Mouse (Mus musculus): ENCODE measurements around the gene Tomm5. TPM values are rescaled to one million over a fixed set of nuclear protein-coding genes. Genes with fewer than 3 reads are reported as not detected.
"Not testable (repeated sequence)": the region's sequence is repeated elsewhere in the genome, so short reads cannot be mapped to it uniquely, and the experiment has no call there.

Tomm5 gene
- polyA plus RNA-seq, 1 experiment from 2014 or later: 168 TPM

GRCm38 (mm10) chr4:45081041-45081440 is 26.9 kb downstream of the Tomm5 start:
- H3K4me1 ChIP-seq (ENCODE audit: control insufficient read depth, insufficient read depth, low read length); H3K27me3 ChIP-seq (ENCODE audit: control insufficient read depth, insufficient read depth, low read length); DNase-seq (ENCODE audit: low spot score); H3K9ac ChIP-seq (ENCODE audit: low read length); H3K9me3 ChIP-seq (ENCODE audit: control insufficient read depth, low read length); H3K27ac ChIP-seq (ENCODE audit: low read depth, low read length); H3K4me2 ChIP-seq (ENCODE audit: low read depth); ATAC-seq (ENCODE audit: insufficient read depth, low FRiP score, low TSS enrichment); H3K4me3 ChIP-seq (ENCODE audit: low read depth, low read length); H3K36me3 ChIP-seq (ENCODE audit: control insufficient read depth, insufficient read depth, low read length): not testable (repeated sequence)
- 91% methylated on average over 4 of the region's 4 CpGs for WGBS

GRCm38 (mm10) chr4:45073544-45073943 is 34.4 kb downstream of the Tomm5 start:
- no peak for ATAC-seq (ENCODE audit: insufficient read depth, low FRiP score, low TSS enrichment)
- Histone ChIP-seq H3K4me1 (ENCODE audit: control insufficient read depth, insufficient read depth, low read length) (no peaks in the 10 kb centered on the region), H3K27me3 (ENCODE audit: control insufficient read depth, insufficient read depth, low read length) (no peaks in the 10 kb centered on the region), H3K9me3 (ENCODE audit: control insufficient read depth, low read length) (no peaks in the 10 kb centered on the region), H3K27ac (ENCODE audit: low read depth, low read length) (no peak overlapping the region), H3K4me3 (ENCODE audit: low read depth, low read length) (no peak overlapping the region), H3K4me2 (ENCODE audit: low read depth) (no peak overlapping the region), H3K9ac (ENCODE audit: low read length) (no peak overlapping the region), H3K36me3 (ENCODE audit: control insufficient read depth, insufficient read depth, low read length) (no peaks in the 10 kb centered on the region)
- WGBS: 83% methylated on average over 6 of the region's 6 CpGs
- no peak for DNase-seq (ENCODE audit: low spot score)

GRCm38 (mm10) chr4:45072261-45072973 is 35.5 kb downstream of the Tomm5 start:
- 75% methylated on average over 15 of the region's 15 CpGs for WGBS

GRCm38 (mm10) chr4:45067742-45068141 is 40.2 kb downstream of the Tomm5 start:
- Histone ChIP-seq H3K4me2 (ENCODE audit: low read depth) (no peak overlapping the region), H3K4me1 (ENCODE audit: control insufficient read depth, insufficient read depth, low read length) (no peaks in the 10 kb centered on the region), H3K9ac (ENCODE audit: low read length) (no peak overlapping the region), H3K9me3 (ENCODE audit: control insufficient read depth, low read length) (no peaks in the 10 kb centered on the region), H3K4me3 (ENCODE audit: low read depth, low read length) (no peak overlapping the region), H3K36me3 (ENCODE audit: control insufficient read depth, insufficient read depth, low read length) (no peaks in the 10 kb centered on the region), H3K27me3 (ENCODE audit: control insufficient read depth, insufficient read depth, low read length) (no peaks in the 10 kb centered on the region), H3K27ac (ENCODE audit: low read depth, low read length) (no peak overlapping the region)
- DNase-seq (ENCODE audit: low spot score) (no peak), ATAC-seq (ENCODE audit: insufficient read depth, low FRiP score, low TSS enrichment) (no peak)
- 79% methylated on average over 4 of the region's 4 CpGs for WGBS

More at GRCm38 (mm10) chr4:45072261-45072973, 35.5 kb downstream of the Tomm5 start:
- Histone ChIP-seq H3K9ac (ENCODE audit: low read length) (no peak overlapping the region), H3K36me3 (ENCODE audit: control insufficient read depth, insufficient read depth, low read length) (no peaks in the 10 kb centered on the region), H3K27ac (ENCODE audit: low read depth, low read length) (no peak overlapping the region), H3K4me2 (ENCODE audit: low read depth) (no peak overlapping the region), H3K4me3 (ENCODE audit: low read depth, low read length) (no peak overlapping the region), H3K9me3 (ENCODE audit: control insufficient read depth, low read length) (no peaks in the 10 kb centered on the region), H3K27me3 (ENCODE audit: control insufficient read depth, insufficient read depth, low read length) (no peaks in the 10 kb centered on the region), H3K4me1 (ENCODE audit: control insufficient read depth, insufficient read depth, low read length) (no peaks in the 10 kb centered on the region)
- DNase-seq (ENCODE audit: low spot score): no peak
- ATAC-seq (ENCODE audit: insufficient read depth, low FRiP score, low TSS enrichment): no peak

GRCm38 (mm10) chr4:45066036-45066730 is 41.7 kb downstream of the Tomm5 start:
- Histone ChIP-seq H3K4me1 (ENCODE audit: control insufficient read depth, insufficient read depth, low read length) (no peaks in the 10 kb centered on the region), H3K27me3 (ENCODE audit: control insufficient read depth, insufficient read depth, low read length) (no peaks in the 10 kb centered on the region), H3K4me2 (ENCODE audit: low read depth) (no peak overlapping the region), H3K9ac (ENCODE audit: low read length) (no peak overlapping the region), H3K27ac (ENCODE audit: low read depth, low read length) (no peak overlapping the region), H3K4me3 (ENCODE audit: low read depth, low read length) (no peak overlapping the region), H3K9me3 (ENCODE audit: control insufficient read depth, low read length) (no peaks in the 10 kb centered on the region), H3K36me3 (ENCODE audit: control insufficient read depth, insufficient read depth, low read length) (peaks cover 4% of the 10 kb centered on the region)
- ATAC-seq (ENCODE audit: insufficient read depth, low FRiP score, low TSS enrichment) (no peak), DNase-seq (ENCODE audit: low spot score) (no peak)
- 53% methylated on average over 2 of the region's 2 CpGs for WGBS

GRCm38 (mm10) chr4:45064577-45064976 is 43.3 kb downstream of the Tomm5 start:
- Histone ChIP-seq H3K27ac (ENCODE audit: low read depth, low read length) (no peak overlapping the region), H3K4me2 (ENCODE audit: low read depth) (no peak overlapping the region), H3K9me3 (ENCODE audit: control insufficient read depth, low read length) (no peaks in the 10 kb centered on the region), H3K9ac (ENCODE audit: low read length) (no peak overlapping the region), H3K27me3 (ENCODE audit: control insufficient read depth, insufficient read depth, low read length) (no peaks in the 10 kb centered on the region), H3K36me3 (ENCODE audit: control insufficient read depth, insufficient read depth, low read length) (peaks cover 4% of the 10 kb centered on the region), H3K4me3 (ENCODE audit: low read depth, low read length) (no peak overlapping the region), H3K4me1 (ENCODE audit: control insufficient read depth, insufficient read depth, low read length) (no peaks in the 10 kb centered on the region)
- WGBS: 69% methylated on average over 2 of the region's 2 CpGs
- ATAC-seq (ENCODE audit: insufficient read depth, low FRiP score, low TSS enrichment) (no peak), DNase-seq (ENCODE audit: low spot score) (no peak)

- H3K27ac ChIP-seq (ENCODE audit: low read depth, low read length); H3K27me3 ChIP-seq (ENCODE audit: control insufficient read depth, insufficient read depth, low read length); H3K4me2 ChIP-seq (ENCODE audit: low read depth); DNase-seq (ENCODE audit: low spot score); H3K9ac ChIP-seq (ENCODE audit: low read length); H3K36me3 ChIP-seq (ENCODE audit: control insufficient read depth, insufficient read depth, low read length); H3K4me3 ChIP-seq (ENCODE audit: low read depth, low read length); ATAC-seq (ENCODE audit: insufficient read depth, low FRiP score, low TSS enrichment); H3K9me3 ChIP-seq (ENCODE audit: control insufficient read depth, low read length); H3K4me1 ChIP-seq (ENCODE audit: control insufficient read depth, insufficient read depth, low read length): not testable (repeated sequence)
- WGBS: 97% methylated on average over 1 of the region's 1 CpGs
Measured at GRCm38 (mm10) chr4:45063836-45064235, 44.1 kb downstream of the Tomm5 start.

GRCm38 (mm10) chr4:45055451-45055850 is 52.5 kb downstream of the Tomm5 start:
- Histone ChIP-seq H3K4me3 (ENCODE audit: low read depth, low read length) (no peak overlapping the region), H3K4me1 (ENCODE audit: control insufficient read depth, insufficient read depth, low read length) (no peaks in the 10 kb centered on the region), H3K9me3 (ENCODE audit: control insufficient read depth, low read length) (no peaks in the 10 kb centered on the region), H3K9ac (ENCODE audit: low read length) (no peak overlapping the region), H3K27ac (ENCODE audit: low read depth, low read length) (no peak overlapping the region), H3K36me3 (ENCODE audit: control insufficient read depth, insufficient read depth, low read length) (peaks cover 4% of the 10 kb centered on the region), H3K27me3 (ENCODE audit: control insufficient read depth, insufficient read depth, low read length) (no peaks in the 10 kb centered on the region), H3K4me2 (ENCODE audit: low read depth) (no peak overlapping the region)
- no peak for DNase-seq (ENCODE audit: low spot score)
- ATAC-seq (ENCODE audit: insufficient read depth, low FRiP score, low TSS enrichment): no peak
- 87% methylated on average over 8 of the region's 8 CpGs for WGBS
